Mouse (Mus musculus): ENCODE measurements around the gene Sgta.

Gene Sgta

GRCm38 (mm10) chr10:81018326-81018725 is 41.7 kb downstream of the Sgta start:
- DNase-seq, result no peak

- no peak for DNase-seq
These were observed 43.3 kb downstream of the Sgta start for GRCm38 (mm10) chr10:81016645-81017044.

GRCm38 (mm10) chr10:81015666-81016065 is 44.3 kb downstream of the Sgta start:
- DNase-seq, result no peak

GRCm38 (mm10) chr10:81014393-81015384 is 45.3 kb downstream of the Sgta start, which contains the start of gene Gng7:
Gene Gng7, minus strand, starts transcription at chr10:81014945.
- DNase-seq, result peak; percentile 95

GRCm38 (mm10) chr10:81010851-81011250 is 49.1 kb downstream of the Sgta start:
- DNase-seq, result no peak

GRCm38 (mm10) chr10:81007240-81007639 is 52.7 kb downstream of the Sgta start:
- no peak for DNase-seq

- peak; percentile 53 for DNase-seq
These were observed 53.8 kb downstream of the Sgta start for GRCm38 (mm10) chr10:81006005-81006677.

- peak; percentile 55 for DNase-seq
These were observed 58.8 kb downstream of the Sgta start for GRCm38 (mm10) chr10:81001161-81001560.

- no peak for DNase-seq
These were observed 59.6 kb downstream of the Sgta start for GRCm38 (mm10) chr10:81000197-81001062.

- DNase-seq, result peak; percentile 83
These were observed 60.4 kb downstream of the Sgta start for GRCm38 (mm10) chr10:80999362-81000196.

- DNase-seq, result peak; percentile 66
These were observed 61.2 kb downstream of the Sgta start for GRCm38 (mm10) chr10:80998778-80999177.

- no peak for DNase-seq
These were observed 62.0 kb downstream of the Sgta start for GRCm38 (mm10) chr10:80998021-80998420.

- no peak for DNase-seq
These were observed 62.6 kb downstream of the Sgta start for GRCm38 (mm10) chr10:80997332-80997731.

- no peak for DNase-seq
These were observed 63.5 kb downstream of the Sgta start for GRCm38 (mm10) chr10:80996501-80996900.

GRCm38 (mm10) chr10:80995091-80995632 is 64.8 kb downstream of the Sgta start:
- peak; percentile 81 for DNase-seq

- DNase-seq, result no peak
These were observed 65.4 kb downstream of the Sgta start for GRCm38 (mm10) chr10:80994621-80995020.
